Mouse (Mus musculus) induced T-regulatory cell, adult 2 months (primary cell): ENCODE results near the gene Surf1.

Source experiments
- DNase-seq: peaks from one replicate; pipeline ENCODE4 v3.0.0-alpha.2; 2012; ENCODE audit warnings: low read depth

Gene Surf1

GRCm38 (mm10) chr2:26915927-26916728 lies at the start of gene Surf1, which contains the start of gene Surf2:
Gene Surf1, minus strand, starts transcription at chr2:26916530.
Gene Surf2, plus strand, starts transcription at chr2:26916367.
- DNase-seq = peak; percentile 92

GRCm38 (mm10) chr2:26964724-26965370 lies 48.5 kb upstream of the Surf1 start:
- DNase-seq = no peak

GRCm38 (mm10) chr2:26963923-26964723 lies 47.8 kb upstream of the Surf1 start, which contains the start of gene Rexo4:
Gene Rexo4, minus strand, starts transcription at chr2:26964386.
- peak; percentile 99 for DNase-seq

- no peak for DNase-seq
Measured at GRCm38 (mm10) chr2:26960756-26961155, 44.4 kb upstream of the Surf1 start.

- no peak for DNase-seq
Measured at GRCm38 (mm10) chr2:26957488-26957859, 41.1 kb upstream of the Surf1 start.

GRCm38 (mm10) chr2:26956811-26957487 lies 40.6 kb upstream of the Surf1 start:
- DNase-seq = no peak

GRCm38 (mm10) chr2:26954735-26955395 lies 38.5 kb upstream of the Surf1 start:
- DNase-seq = no peak

- DNase-seq = no peak
Measured at GRCm38 (mm10) chr2:26952866-26953265, 36.5 kb upstream of the Surf1 start.

- no peak for DNase-seq
Measured at GRCm38 (mm10) chr2:26952193-26952592, 35.9 kb upstream of the Surf1 start.

- DNase-seq = no peak
Measured at GRCm38 (mm10) chr2:26951346-26951905, 35.1 kb upstream of the Surf1 start.

GRCm38 (mm10) chr2:26950411-26950810 lies 34.1 kb upstream of the Surf1 start:
- DNase-seq = no peak

- DNase-seq = no peak
Measured at GRCm38 (mm10) chr2:26943253-26943652, 26.9 kb upstream of the Surf1 start.

GRCm38 (mm10) chr2:26941539-26941938 lies 25.2 kb upstream of the Surf1 start:
- DNase-seq = peak; percentile 25

- DNase-seq = peak; percentile 64
Measured at GRCm38 (mm10) chr2:26936425-26936824, 20.1 kb upstream of the Surf1 start.

- peak; percentile 63 for DNase-seq
Measured at GRCm38 (mm10) chr2:26935286-26935685, 19.0 kb upstream of the Surf1 start.

GRCm38 (mm10) chr2:26933304-26934055 lies 17.1 kb upstream of the Surf1 start, which contains the start of the genes Surf4 and Stkld1:
Gene Surf4, minus strand, starts transcription at chr2:26933928.
Gene Stkld1, plus strand, starts transcription at chr2:26934047.
- DNase-seq = peak; percentile 96

GRCm38 (mm10) chr2:26932473-26933303 lies 16.4 kb upstream of the Surf1 start:
- DNase-seq = peak; percentile 54

- DNase-seq = peak; percentile 86
Measured at GRCm38 (mm10) chr2:26930390-26930789, 14.1 kb upstream of the Surf1 start.
